Mouse (Mus musculus): ENCODE data around the gene Vmn1r2.
"Not testable (repeated sequence)": the region's sequence is repeated elsewhere in the genome, so short reads cannot be mapped to it uniquely, and the experiment has no call there.

The Vmn1r2 gene

GRCm38 (mm10) chr4:3167020-3167419 lies at the start of gene Vmn1r2:
Vmn1r2 (plus strand) TSS chr4:3167320.
- DNase-seq (ENCODE audit: low spot score in 2 of 2) = not testable (repeated sequence)

DNA sequence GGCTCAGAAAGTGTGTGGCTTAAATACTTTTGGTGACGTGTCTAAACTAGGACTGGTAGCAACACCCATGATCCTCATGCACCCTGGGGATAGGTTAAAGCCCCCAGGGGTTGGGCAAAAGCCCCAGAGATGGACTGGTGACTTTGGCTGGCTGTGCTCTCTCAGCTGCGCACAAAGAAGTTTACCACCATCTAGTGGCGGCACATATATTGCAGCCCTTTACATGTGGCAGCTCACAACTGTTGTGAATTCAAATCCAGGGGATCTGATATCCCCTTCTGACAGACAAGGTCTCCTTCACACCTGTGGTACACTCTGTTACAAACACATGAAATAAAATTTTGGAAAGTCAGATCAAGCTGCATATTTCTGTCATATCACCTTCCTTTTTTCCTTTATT lies 19.2 kb upstream of the Vmn1r2 start:
- DNase-seq (ENCODE audit: low spot score in 2 of 2) = not testable (repeated sequence)

DNA sequence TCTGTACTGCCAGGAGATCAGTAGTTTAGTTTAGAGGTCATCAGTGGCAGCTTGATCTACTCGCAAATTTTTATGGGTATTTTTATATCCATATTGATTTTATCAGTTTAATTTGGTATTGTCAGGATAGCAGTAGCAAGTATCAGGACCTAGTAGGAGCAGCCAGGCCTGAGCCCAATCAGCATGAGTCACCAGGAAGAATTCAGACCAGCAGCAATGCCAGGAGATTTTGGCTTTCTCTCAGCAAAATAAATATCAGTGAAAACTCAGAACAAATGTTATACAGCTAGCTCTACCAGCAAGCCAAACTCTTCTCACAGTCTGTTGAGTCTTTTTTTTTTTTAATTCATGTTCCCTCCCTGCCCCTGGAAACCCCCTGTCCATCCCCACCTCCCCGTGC lies 13.8 kb upstream of the Vmn1r2 start:
- DNase-seq (ENCODE audit: low spot score in 2 of 2) = not testable (repeated sequence)

- not testable (repeated sequence) for DNase-seq (ENCODE audit: low spot score in 2 of 2)
These were observed 2.7 kb upstream of the Vmn1r2 start for GRCm38 (mm10) chr4:3164429-3164828.

GRCm38 (mm10) chr4:3165046-3165445 lies 2.1 kb upstream of the Vmn1r2 start:
- DNase-seq (ENCODE audit: low spot score in 2 of 2) = peak in 1 of 2 experiments; percentile 25

GRCm38 (mm10) chr4:3174586-3174985 lies 7.5 kb downstream of the Vmn1r2 start:
- not testable (repeated sequence) for DNase-seq (ENCODE audit: low spot score in 2 of 2)

- not testable (repeated sequence) for DNase-seq (ENCODE audit: low spot score in 2 of 2)
These were observed 8.6 kb downstream of the Vmn1r2 start for GRCm38 (mm10) chr4:3175756-3176155.

DNA sequence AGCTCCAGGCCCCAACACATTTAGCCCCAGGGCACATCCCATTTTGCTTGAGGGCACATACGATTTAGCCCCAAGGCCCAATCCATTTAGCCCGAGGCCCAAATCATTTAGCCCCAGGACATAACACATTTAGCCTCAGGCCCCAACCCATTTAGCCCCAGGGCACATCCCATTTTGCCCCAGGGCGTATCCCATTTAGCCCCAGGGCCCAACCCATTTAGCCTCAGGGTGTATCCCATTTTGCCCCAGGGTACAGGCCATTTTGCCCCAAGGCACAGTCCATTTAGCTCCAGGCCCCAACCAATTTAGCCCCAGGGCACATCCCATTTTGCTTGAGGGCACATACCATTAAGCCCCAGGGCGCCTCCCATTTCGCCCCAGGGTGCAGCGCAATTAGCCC lies 9.1 kb downstream of the Vmn1r2 start:
- DNase-seq (ENCODE audit: low spot score in 2 of 2) = not testable (repeated sequence)

GRCm38 (mm10) chr4:3176746-3177490 lies 9.8 kb downstream of the Vmn1r2 start:
- DNase-seq (ENCODE audit: low spot score in 2 of 2) = not testable (repeated sequence)

GRCm38 (mm10) chr4:3185258-3185657 lies 18.1 kb downstream of the Vmn1r2 start, which contains the start of gene Vmn1r3:
Vmn1r3 (minus strand) TSS chr4:3185358.
- DNase-seq (ENCODE audit: low spot score in 2 of 2) = not testable (repeated sequence)

DNA sequence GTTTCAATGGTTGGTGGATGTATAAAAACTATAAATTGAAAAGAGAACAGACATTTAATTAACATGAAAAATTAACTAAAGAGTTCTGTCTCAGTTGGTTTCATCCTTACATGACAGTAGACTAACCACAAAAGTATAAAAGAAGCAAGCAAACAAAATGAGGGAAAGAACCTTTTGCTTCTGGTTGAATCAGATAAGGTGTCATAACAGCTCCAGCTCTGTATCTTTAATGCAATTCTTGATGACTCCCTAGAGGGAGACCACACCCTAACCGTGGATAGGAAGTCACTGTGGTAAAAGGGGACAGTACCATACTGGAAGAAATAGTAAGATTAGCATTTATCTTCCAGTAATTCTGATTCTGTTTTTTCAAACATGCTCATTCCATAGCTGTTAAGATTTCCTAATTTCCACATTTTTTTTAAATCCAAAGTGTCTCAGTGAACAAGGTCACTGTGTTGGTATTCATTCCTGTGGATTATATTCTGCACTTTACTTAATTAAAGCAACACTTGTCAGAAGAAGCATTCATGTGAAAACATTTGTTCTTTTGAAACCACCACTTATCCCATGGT lies 42.6 kb downstream of the Vmn1r2 start:
- not testable (repeated sequence) for DNase-seq (ENCODE audit: low spot score in 2 of 2)

GRCm38 (mm10) chr4:3213349-3213748 lies 46.2 kb downstream of the Vmn1r2 start:
- DNase-seq (ENCODE audit: low spot score in 2 of 2) = not testable (repeated sequence)

- not testable (repeated sequence) for DNase-seq (ENCODE audit: low spot score in 2 of 2)
These were observed 49.3 kb downstream of the Vmn1r2 start for GRCm38 (mm10) chr4:3216382-3216781.
